Mouse (Mus musculus): ENCODE results near the gene Gm49384. TPM values are rescaled to one million over a fixed set of nuclear protein-coding genes. Genes with fewer than 3 reads are reported as not detected.

Gm49384 gene
- polyA plus RNA-seq, 1 experiment from 2014 or later, result 17.5 TPM

DNA sequence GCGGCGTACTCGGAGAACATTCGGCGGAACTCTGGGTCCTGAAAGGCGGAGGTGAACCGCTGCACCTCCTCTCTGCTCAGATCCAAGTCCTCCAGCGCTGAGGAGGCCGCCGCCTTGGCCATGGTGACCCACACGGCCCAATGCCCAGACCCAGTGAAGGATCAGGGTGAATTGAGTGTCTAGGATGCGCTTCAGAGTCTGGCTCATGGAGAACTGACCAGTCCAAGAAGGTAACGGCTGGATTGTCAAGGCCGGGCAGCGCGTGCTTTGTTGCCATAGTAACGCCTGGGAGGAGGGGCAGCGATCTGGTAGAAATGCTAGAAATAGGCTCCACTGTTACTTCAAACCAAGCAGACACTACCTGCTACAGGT is 5.9 kb downstream of the Gm49384 start, which contains the start of gene Dnaaf2:
Gene Dnaaf2 (minus strand): TSS at position 266 of the 372 bp plus-strand sequence.
- H3K27me3 ChIP-seq, result no peaks in the 10 kb centered on the region
- WGBS, result 2% methylated on average over 18 of the region's 18 CpGs
- no peaks in the 10 kb centered on the region for H3K9me3 ChIP-seq (replicated peaks)
- peak within 1 kb of the TSS; percentile 79 for H3K9ac ChIP-seq
- peaks cover 27% of the 10 kb centered on the region; the same call in 1 of the 2 replicates for H3K36me3 ChIP-seq
- H3K4me3 ChIP-seq (replicated peaks), result peak within 1 kb of the TSS; percentile 74
- peak within 1 kb of the TSS; percentile 91 for H3K27ac ChIP-seq (replicated peaks)
- ATAC-seq (ENCODE audit: insufficient number of reproducible peaks, low FRiP score, low TSS enrichment, low read depth), result peak; percentile 28; the same call in 1 of the 2 replicates
- peaks cover 25% of the 10 kb centered on the region for H3K4me1 ChIP-seq
- peak within 1 kb of the TSS; percentile 88 for H3K4me2 ChIP-seq (replicated peaks)

- Histone ChIP-seq H3K27me3 (no peaks in the 10 kb centered on the region), H3K36me3 (peaks cover 21% of the 10 kb centered on the region; the same call in 1 of the 2 replicates), H3K4me1 (peaks cover 25% of the 10 kb centered on the region), H3K4me2 (replicated peaks) (peak overlapping the region; percentile 88), H3K9me3 (replicated peaks) (no peaks in the 10 kb centered on the region), H3K9ac (peak overlapping the region; percentile 79), H3K27ac (replicated peaks) (peak overlapping the region; percentile 91), H3K4me3 (replicated peaks) (peak overlapping the region; percentile 74)
- WGBS, result under 1% methylated on average over 94 of the region's 94 CpGs
- peak; percentile 68 for ATAC-seq (ENCODE audit: insufficient number of reproducible peaks, low FRiP score, low TSS enrichment, low read depth)
Observed at GRCm38 (mm10) chr12:69197378-69198163, 6.5 kb downstream of the Gm49384 start.

DNA sequence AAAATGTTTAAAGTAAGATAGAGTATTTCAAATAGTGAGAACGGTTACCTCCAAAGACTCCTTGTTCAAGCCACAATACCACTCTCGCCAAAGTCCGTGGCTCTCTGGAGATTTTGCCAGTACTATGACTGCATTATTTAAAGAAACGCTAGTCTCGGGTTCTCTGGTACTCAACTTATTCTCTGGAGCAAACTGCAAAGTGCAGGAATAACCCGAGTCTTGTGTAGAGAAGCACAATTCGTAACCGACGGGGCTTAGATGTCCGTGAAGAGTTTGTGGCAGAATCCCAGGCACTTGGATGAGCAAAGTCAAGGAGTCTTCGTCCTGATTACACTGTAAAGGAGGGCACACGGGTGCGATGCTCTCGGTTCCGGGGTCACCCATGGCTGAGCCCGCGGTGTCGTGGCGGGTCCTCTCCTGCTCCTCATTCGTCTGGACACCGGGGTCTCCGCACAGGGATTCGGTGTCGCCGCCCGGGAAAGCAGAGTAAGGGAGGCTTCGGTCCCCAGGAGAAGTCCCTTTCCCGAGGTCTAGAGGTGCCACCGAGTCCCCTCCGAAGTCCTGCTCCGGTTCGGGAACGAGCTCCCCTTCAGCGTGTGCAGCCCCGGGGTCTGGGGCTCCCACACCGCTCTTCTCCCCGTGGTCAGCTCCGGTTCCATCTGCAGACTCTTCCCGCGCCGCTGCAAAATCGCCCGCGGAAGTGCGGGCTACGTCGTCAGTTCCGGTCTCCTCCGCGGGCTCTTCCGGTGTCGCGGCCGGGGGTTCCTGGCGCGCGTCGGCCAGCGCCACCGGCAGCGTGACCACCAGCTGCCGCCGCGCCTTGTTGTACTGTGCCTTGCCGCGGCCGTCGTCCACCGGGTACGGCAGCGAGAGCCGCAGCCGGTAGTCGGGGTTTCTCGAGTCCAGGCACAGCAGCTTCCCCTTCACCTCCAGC is 7.4 kb downstream of the Gm49384 start, which contains the start of gene Gm49383:
Gene Gm49383 (minus strand): TSS at position 661 of the 934 bp plus-strand sequence.
- peak; percentile 83 for ATAC-seq (ENCODE audit: insufficient number of reproducible peaks, low FRiP score, low TSS enrichment, low read depth)
- peak within 1 kb of the TSS; percentile 91 for H3K27ac ChIP-seq (replicated peaks)
- H3K4me1 ChIP-seq, result peaks cover 25% of the 10 kb centered on the region
- peak within 1 kb of the TSS; percentile 74 for H3K4me3 ChIP-seq (replicated peaks)
- H3K9ac ChIP-seq, result peak within 1 kb of the TSS; percentile 79
- H3K4me2 ChIP-seq (replicated peaks), result peak within 1 kb of the TSS; percentile 88
- under 1% methylated on average over 75 of the region's 75 CpGs for WGBS
- H3K9me3 ChIP-seq (replicated peaks), result no peaks in the 10 kb centered on the region
- peaks cover 14% of the 10 kb centered on the region; the same call in 1 of the 2 replicates for H3K36me3 ChIP-seq
- no peaks in the 10 kb centered on the region for H3K27me3 ChIP-seq

GRCm38 (mm10) chr12:69192637-69193036 is 11.4 kb downstream of the Gm49384 start:
- Histone ChIP-seq H3K4me3 (replicated peaks) (no peak overlapping the region), H3K27me3 (no peaks in the 10 kb centered on the region), H3K27ac (replicated peaks) (no peak overlapping the region), H3K9ac (no peak overlapping the region), H3K36me3 (peaks cover 21% of the 10 kb centered on the region; the same call in 1 of the 2 replicates), H3K9me3 (replicated peaks) (no peaks in the 10 kb centered on the region), H3K4me2 (replicated peaks) (no peak overlapping the region), H3K4me1 (peaks cover 8% of the 10 kb centered on the region; the same call in 1 of the 2 replicates)
- no peak for ATAC-seq (ENCODE audit: insufficient number of reproducible peaks, low FRiP score, low TSS enrichment, low read depth)
- 88% methylated on average over 2 of the region's 2 CpGs for WGBS

DNA sequence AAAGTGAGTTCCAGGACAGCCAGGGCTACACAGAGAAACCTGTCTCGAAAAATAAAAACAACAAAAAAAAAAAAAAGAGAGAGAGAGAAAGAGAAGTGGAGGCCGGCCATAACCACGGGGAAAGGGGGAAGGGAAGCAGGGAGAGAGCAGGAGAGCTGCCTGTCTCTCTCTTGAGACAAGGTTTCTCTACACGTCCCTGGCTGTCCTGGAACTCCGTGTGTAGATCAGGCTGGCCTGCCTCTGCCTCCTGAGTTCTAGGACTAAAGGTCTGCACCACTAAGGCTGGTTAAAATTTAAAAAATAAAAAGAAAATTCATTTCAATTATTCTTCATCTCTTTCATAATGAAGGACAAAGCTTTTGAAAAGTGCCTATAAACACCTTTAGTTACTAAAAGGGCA is 12.7 kb downstream of the Gm49384 start:
- Histone ChIP-seq H3K27ac (replicated peaks) (no peak overlapping the region), H3K4me1 (peaks cover 17% of the 10 kb centered on the region), H3K27me3 (no peaks in the 10 kb centered on the region), H3K9me3 (replicated peaks) (no peaks in the 10 kb centered on the region), H3K4me2 (replicated peaks) (no peak overlapping the region), H3K4me3 (replicated peaks) (no peak overlapping the region), H3K9ac (no peak overlapping the region), H3K36me3 (peaks cover 21% of the 10 kb centered on the region; the same call in 1 of the 2 replicates)
- ATAC-seq (ENCODE audit: insufficient number of reproducible peaks, low FRiP score, low TSS enrichment, low read depth), result no peak
- 86% methylated on average over 5 of the region's 5 CpGs for WGBS

DNA sequence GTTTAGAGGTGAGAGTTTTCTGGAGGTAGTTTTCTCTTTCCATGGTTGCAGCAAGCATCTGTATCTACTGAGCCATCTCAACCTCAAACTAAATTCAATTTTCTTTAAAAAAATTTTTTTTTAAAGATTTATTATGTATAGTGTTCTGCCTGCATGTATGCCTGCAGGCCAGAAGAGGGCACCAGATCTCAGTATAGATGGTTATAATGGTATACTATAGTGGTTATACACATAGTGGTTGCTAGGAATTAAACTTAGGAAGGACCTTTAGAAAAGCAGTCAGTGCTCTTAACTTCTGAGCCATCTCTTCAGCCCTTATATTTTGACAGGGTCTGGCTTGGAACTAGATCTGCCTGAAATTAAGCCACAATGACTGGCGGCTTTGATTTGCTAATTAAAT is 13.5 kb downstream of the Gm49384 start:
- Histone ChIP-seq H3K27ac (replicated peaks) (no peak overlapping the region), H3K4me2 (replicated peaks) (no peak overlapping the region), H3K4me3 (replicated peaks) (no peak overlapping the region), H3K27me3 (no peaks in the 10 kb centered on the region), H3K9ac (no peak overlapping the region), H3K4me1 (peaks cover 14% of the 10 kb centered on the region), H3K36me3 (peaks cover 21% of the 10 kb centered on the region; the same call in 1 of the 2 replicates), H3K9me3 (replicated peaks) (no peaks in the 10 kb centered on the region)
- no peak for ATAC-seq (ENCODE audit: insufficient number of reproducible peaks, low FRiP score, low TSS enrichment, low read depth)
- WGBS, result 90% methylated on average over 1 of the region's 1 CpGs

GRCm38 (mm10) chr12:69190074-69190473 is 14.0 kb downstream of the Gm49384 start:
- H3K36me3 ChIP-seq, result peaks cover 21% of the 10 kb centered on the region; the same call in 1 of the 2 replicates
- no peak overlapping the region for H3K9ac ChIP-seq
- 86% methylated on average over 9 of the region's 9 CpGs for WGBS
- no peak overlapping the region for H3K4me2 ChIP-seq (replicated peaks)
- H3K4me1 ChIP-seq, result peaks cover 17% of the 10 kb centered on the region
- no peak overlapping the region for H3K27ac ChIP-seq (replicated peaks)
- no peaks in the 10 kb centered on the region for H3K27me3 ChIP-seq
- ATAC-seq (ENCODE audit: insufficient number of reproducible peaks, low FRiP score, low TSS enrichment, low read depth), result no peak
- H3K4me3 ChIP-seq (replicated peaks), result no peak overlapping the region
- H3K9me3 ChIP-seq (replicated peaks), result no peaks in the 10 kb centered on the region

- H3K4me3 ChIP-seq (replicated peaks), result no peak overlapping the region
- peaks cover 24% of the 10 kb centered on the region for H3K36me3 ChIP-seq
- ATAC-seq (ENCODE audit: insufficient number of reproducible peaks, low FRiP score, low TSS enrichment, low read depth), result no peak
- H3K4me2 ChIP-seq (replicated peaks), result no peak overlapping the region
- H3K9me3 ChIP-seq (replicated peaks), result no peaks in the 10 kb centered on the region
- no peak overlapping the region for H3K27ac ChIP-seq (replicated peaks)
- 62% methylated on average over 5 of the region's 5 CpGs for WGBS
- H3K9ac ChIP-seq, result no peak overlapping the region
- H3K27me3 ChIP-seq, result no peaks in the 10 kb centered on the region
- peaks cover 23% of the 10 kb centered on the region for H3K4me1 ChIP-seq
Observed at GRCm38 (mm10) chr12:69186811-69187471, 17.1 kb downstream of the Gm49384 start.

GRCm38 (mm10) chr12:69185371-69185770 is 18.7 kb downstream of the Gm49384 start:
- no peaks in the 10 kb centered on the region for H3K27me3 ChIP-seq
- H3K36me3 ChIP-seq, result peaks cover 23% of the 10 kb centered on the region
- peaks cover 23% of the 10 kb centered on the region for H3K4me1 ChIP-seq
- no peak overlapping the region for H3K9ac ChIP-seq
- WGBS, result 69% methylated on average over 7 of the region's 7 CpGs
- peak overlapping the region; percentile 90 for H3K4me2 ChIP-seq (replicated peaks)
- no peak for ATAC-seq (ENCODE audit: insufficient number of reproducible peaks, low FRiP score, low TSS enrichment, low read depth)
- peak overlapping the region; percentile 90 for H3K4me3 ChIP-seq (replicated peaks)
- H3K9me3 ChIP-seq (replicated peaks), result no peaks in the 10 kb centered on the region
- no peak overlapping the region for H3K27ac ChIP-seq (replicated peaks)

- H3K27me3 ChIP-seq, result no peaks in the 10 kb centered on the region
Observed at GRCm38 (mm10) chr12:69184342-69185295, 19.4 kb downstream of the Gm49384 start.

More at GRCm38 (mm10) chr12:69184342-69185295, 19.4 kb downstream of the Gm49384 start:
- Histone ChIP-seq H3K36me3 (peaks cover 15% of the 10 kb centered on the region), H3K4me1 (peaks cover 23% of the 10 kb centered on the region), H3K27ac (replicated peaks) (peak overlapping the region; percentile 91), H3K9me3 (replicated peaks) (no peaks in the 10 kb centered on the region), H3K4me2 (replicated peaks) (peak overlapping the region; percentile 90), H3K9ac (peak overlapping the region; percentile 82), H3K4me3 (replicated peaks) (peak overlapping the region; percentile 90)
- WGBS, result 1% methylated on average over 79 of the region's 86 CpGs
- ATAC-seq (ENCODE audit: insufficient number of reproducible peaks, low FRiP score, low TSS enrichment, low read depth), result peak; percentile 58

All from embryonic facial prominence, embryonic 15.5 days (tissue).